Mouse (Mus musculus): ENCODE results near the gene Pigm.

Pigm gene

DNA sequence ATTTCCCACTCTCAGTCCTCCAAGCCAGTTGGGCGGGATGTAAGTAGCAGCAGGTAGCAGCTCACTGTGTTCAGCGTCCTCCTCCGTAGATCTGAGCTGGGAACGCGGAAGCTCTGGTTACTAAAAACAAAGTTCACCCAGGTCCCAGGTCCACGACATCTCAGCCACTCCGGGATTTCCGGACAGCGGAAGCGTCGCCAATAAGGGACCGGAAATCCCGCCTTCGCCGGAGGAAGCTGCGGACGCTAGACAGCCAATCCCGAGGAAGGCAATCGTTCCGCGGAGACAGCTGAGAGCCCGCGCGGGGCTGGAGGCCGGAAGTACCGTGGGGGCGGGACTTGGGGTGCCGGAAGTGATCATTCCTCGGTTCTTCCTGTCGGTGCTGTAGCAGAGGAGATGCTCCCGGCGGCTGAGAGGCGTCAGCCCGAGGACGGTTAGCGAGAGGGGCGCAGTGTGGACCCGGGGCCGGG lies at the start of gene Pigm:
Gene Pigm (plus strand): TSS at position 349 of the 470 bp plus-strand sequence.
- in situ Hi-C loops (cut with MboI; ENCODE audit: low sequenced_read_pairs): no loop called here

- in situ Hi-C loops (cut with MboI; ENCODE audit: low sequenced_read_pairs): no loop called here
These were observed 49.7 kb upstream of the Pigm start for GRCm38 (mm10) chr1:172326684-172327083.

DNA sequence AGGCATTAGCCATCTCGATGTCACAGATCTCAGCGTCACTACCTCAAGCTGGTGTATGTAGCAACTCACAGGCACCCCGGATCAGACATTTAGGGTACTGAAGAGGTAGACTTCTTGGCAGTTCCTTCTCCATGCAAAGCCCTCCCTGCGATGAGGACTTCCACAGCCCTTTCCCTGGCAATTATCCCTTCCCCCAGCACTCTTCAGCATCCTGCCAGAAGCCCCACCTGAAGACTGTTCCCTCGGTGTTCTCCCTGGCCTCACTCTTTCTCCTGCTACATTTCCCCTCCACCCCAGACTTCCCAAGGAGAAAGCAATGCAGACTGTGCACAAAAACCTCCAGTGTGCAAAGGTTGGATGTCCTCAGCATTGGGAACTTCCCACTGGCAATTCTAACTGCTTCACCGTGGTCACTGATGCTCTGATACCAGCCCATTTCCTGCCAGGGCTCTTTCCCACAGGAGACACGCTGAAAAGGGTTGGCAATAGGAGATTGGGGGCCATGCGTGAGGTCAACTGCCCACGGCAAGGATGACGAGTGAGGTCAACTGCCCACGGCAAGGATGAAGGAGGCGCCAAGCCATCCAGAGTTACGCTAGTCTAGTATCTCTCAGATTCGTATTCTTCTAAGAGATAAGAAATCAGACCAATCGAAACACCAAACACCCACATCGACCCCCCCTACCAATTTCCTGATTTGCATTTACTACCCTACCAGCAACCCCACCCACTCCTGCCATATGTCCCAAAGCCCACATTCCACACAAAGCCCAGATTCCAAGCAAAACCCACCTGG lies 48.9 kb upstream of the Pigm start:
- in situ Hi-C loops (cut with MboI; ENCODE audit: low sequenced_read_pairs): no loop called here

GRCm38 (mm10) chr1:172328041-172328440 lies 48.3 kb upstream of the Pigm start:
- in situ Hi-C loops (cut with MboI; ENCODE audit: low sequenced_read_pairs): no loop called here

DNA sequence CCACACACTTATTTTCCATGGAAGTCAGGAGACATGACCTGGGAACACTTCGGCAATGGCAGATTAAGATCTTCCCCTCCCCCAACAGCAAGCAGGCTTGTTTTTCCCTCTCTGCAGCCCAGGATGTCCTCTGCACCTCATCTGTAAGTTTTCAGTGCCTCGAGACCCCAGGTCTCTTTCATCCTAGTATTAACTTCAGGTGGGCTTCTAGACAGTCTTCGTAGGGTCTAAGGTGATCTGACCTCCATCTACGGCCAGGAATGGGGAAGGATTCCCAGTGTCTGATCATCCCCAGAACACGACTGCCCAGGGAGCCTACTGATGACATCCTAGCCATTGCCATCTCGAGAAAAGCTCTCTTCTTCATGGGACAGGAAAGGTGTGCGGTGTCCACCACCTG lies 47.9 kb upstream of the Pigm start:
- in situ Hi-C loops (cut with MboI; ENCODE audit: low sequenced_read_pairs): no loop called here

DNA sequence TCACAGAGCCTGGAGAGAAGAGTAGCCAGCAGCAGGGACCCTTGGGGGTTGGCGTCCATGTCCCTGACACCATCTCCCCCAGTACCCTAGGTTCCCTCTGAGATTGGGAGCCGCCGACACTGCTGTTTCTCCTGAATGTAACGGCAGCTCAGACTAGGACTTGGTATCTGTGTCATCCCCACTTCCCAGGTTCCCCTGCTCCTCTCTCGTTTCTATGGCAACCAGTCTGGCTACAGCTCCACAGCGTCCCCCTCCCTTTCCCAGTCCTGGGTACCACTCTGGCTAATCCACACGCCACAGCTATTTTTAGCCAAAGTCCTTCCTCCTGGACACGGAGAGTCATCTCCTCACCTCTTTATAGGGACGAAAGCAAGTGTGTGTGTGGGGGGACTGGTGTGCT lies 47.2 kb upstream of the Pigm start, which contains the start of gene Kcnj9:
Gene Kcnj9 (minus strand): TSS at position 188 of the 400 bp plus-strand sequence.
- in situ Hi-C loops (cut with MboI; ENCODE audit: low sequenced_read_pairs): no loop called here

DNA sequence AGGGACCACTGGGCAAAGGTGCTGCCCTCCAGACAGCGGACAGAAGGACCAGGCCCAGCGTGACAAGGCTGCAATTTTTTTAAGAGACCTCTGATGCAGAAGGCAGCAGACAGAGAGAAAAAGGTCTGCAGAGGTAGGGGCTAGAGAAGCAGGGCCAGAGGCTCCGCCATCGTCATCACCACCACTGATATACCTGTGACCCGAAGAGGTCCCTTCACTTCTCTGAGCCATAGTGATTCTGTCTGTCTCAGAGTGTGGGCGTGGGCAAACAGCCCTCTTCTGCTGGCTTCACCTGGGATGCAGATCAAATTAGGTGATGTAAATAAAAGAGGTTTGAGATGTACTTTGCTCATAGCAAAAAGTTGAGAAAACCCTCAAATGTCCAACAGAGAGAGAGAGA lies 46.7 kb upstream of the Pigm start:
- in situ Hi-C loops (cut with MboI; ENCODE audit: low sequenced_read_pairs): no loop called here

GRCm38 (mm10) chr1:172331422-172331947 lies 44.9 kb upstream of the Pigm start:
- in situ Hi-C loops (cut with MboI; ENCODE audit: low sequenced_read_pairs): no loop called here

DNA sequence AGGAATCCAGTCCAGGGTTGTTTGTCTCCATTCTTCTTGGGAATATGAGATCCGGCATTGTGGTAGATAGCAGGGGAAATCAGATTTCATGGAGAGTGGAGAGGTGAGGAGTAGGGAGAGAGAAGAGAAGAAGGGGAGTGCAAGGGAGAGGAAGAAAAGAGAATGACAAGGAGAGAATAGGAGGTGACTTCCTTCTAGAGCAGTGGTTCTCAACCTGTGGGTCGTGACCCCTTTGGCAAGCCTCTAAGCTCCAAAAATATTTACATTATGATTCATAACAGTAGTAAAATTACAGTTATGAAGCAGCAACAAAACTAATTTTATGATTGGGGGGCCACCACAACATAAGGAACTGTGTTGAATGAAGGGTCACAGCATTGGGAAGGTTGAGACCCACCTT lies 43.4 kb upstream of the Pigm start:
- in situ Hi-C loops (cut with MboI; ENCODE audit: low sequenced_read_pairs): no loop called here

DNA sequence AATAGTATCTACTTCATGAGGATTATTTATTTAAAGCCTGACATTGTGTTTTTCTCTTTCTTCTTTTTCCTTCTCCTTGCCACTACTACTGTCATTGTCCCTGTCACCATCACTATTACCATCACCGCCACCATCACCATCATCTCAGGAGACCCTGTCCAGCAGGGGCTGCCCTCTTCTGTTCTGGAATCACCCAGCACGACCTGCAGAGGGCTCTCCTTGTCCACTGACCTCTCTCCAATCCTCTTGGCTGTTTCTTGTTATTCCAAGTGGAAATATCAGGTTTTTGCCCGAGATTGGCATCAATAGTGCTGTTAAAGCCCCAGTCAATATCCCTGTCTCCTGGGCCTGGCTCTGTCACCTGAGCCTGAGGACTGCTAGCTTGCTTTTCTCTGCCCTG lies 42.8 kb upstream of the Pigm start:
- in situ Hi-C loops (cut with MboI; ENCODE audit: low sequenced_read_pairs): no loop called here

DNA sequence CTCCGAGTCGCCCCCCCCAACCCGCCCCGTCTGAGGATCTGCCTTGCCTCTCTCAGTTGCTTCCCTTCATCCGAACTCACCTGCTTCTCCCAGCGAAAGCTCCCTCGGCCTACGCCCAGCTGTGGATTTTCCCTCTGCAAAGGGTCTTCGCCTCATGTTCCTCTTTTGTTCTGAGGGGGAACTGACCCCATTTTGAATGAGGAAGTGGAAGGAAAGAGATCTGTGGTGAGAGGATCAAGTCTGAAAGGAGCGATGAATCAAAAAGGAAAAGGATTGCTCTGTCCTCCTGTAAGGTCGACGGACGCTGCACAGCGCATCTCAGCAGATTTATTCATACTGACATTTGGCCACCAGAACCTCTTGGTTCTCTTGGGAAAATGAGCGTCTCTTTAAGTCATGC lies 40.5 kb upstream of the Pigm start:
- in situ Hi-C loops (cut with MboI; ENCODE audit: low sequenced_read_pairs): no loop called here

DNA sequence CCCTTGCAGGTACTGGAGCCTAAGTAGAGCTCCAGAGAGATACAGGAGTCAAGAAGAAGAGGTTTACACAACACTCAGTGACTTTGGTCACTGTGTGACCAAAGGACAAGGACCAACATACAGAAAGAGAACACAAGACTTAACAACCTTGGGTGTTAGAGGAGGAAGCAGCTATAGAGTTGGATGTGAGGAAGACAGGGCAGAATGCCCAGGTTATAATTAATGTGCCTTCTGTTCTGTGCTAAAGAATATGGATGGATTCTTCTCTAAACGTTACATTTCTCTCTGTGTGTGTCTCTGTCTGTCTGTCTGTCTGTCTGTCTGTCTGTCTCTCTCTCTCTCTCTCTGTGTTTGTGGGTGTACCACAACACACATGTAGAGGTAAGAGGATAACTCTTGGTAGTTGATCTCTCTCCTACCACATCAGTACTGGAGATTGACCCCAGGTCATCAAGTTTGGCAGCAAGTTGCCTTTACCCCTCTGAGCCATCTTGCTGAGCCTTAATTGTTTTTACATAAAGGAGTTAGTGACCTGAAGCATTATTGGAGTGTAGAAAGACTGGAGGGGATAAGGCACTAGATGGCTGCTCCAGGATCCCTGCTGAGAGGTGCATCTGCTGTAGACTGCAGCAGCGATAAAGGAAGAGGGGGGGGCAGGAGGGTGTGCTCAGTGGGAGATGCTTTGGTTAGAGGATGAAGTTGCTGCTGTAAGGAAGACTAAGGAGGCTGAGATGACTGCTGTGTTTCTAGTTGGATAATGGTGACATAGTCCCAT lies 38.7 kb upstream of the Pigm start:
- in situ Hi-C loops (cut with MboI; ENCODE audit: low sequenced_read_pairs): no loop called here

- in situ Hi-C loops (cut with MboI; ENCODE audit: low sequenced_read_pairs): no loop called here
These were observed 35.5 kb upstream of the Pigm start, which contains the start of gene Kcnj10 for GRCm38 (mm10) chr1:172340729-172341321. Gene Kcnj10, plus strand, starts transcription at chr1:172341210.

GRCm38 (mm10) chr1:172341386-172341785 lies 35.0 kb upstream of the Pigm start:
- in situ Hi-C loops (cut with MboI; ENCODE audit: low sequenced_read_pairs): no loop called here

DNA sequence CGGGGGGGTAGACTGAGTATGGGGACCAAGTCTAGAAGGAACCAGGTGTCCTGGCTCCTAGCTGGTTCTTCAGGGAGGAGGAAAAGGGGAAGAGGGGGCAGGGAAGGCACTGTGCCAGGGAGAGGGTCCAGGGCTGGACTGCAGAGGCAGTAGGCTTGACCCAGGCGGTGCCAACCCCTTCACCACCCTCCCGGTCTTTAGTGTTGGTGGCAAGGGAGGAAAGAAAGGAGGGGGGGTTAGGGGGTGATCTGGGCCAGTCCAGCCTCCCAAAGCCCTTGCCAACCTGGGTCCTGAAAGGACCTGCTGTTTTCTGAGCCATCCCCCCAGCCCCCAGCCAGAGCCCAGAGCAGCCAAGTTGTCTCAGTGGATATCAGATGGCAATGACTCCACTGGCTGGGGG lies 33.6 kb upstream of the Pigm start:
- in situ Hi-C loops (cut with MboI; ENCODE audit: low sequenced_read_pairs): no loop called here

GRCm38 (mm10) chr1:172343914-172344313 lies 32.4 kb upstream of the Pigm start:
- in situ Hi-C loops (cut with MboI; ENCODE audit: low sequenced_read_pairs): no loop called here

DNA sequence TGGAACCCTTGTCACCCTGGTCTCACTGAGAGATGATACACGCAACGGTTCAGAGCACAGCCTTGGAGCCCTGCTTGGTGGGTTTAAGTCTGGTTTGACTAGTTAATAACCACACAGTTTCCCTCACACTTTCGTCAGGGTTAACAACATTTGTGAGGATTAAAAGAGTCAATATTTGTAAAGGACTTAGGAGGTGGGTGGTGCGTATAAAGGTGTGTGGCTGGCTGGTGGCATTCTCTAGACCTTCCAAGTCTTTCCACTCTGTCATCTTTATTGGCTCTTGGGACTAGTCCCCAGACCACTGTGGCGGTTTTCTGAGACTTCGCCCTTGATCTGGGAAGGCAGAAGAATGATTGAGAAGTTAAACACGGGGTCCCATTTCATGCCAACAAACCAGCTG lies 31.5 kb upstream of the Pigm start:
- in situ Hi-C loops (cut with MboI; ENCODE audit: low sequenced_read_pairs): no loop called here

- in situ Hi-C loops (cut with MboI; ENCODE audit: low sequenced_read_pairs): no loop called here
These were observed 29.6 kb upstream of the Pigm start for GRCm38 (mm10) chr1:172346707-172347106.

DNA sequence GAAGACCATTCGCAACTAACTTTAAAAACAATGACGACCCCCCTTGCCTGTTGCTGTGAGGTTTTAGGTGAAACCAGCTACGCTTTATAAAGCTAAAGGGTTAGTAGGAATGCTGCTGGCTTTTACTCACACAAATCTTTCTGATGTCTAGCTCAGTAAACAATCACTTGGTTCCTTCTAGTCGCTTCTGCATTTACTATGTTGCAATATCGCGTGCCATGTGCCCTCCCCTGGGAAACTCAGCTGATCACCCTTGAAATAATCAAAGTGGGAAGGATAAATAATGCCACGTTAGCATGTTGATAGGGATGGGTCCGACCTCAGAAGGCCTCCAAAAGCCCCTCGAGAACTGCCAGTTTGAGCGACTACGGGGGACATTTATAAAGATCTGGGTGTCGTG lies 29.0 kb upstream of the Pigm start:
- in situ Hi-C loops (cut with MboI; ENCODE audit: low sequenced_read_pairs): no loop called here

DNA sequence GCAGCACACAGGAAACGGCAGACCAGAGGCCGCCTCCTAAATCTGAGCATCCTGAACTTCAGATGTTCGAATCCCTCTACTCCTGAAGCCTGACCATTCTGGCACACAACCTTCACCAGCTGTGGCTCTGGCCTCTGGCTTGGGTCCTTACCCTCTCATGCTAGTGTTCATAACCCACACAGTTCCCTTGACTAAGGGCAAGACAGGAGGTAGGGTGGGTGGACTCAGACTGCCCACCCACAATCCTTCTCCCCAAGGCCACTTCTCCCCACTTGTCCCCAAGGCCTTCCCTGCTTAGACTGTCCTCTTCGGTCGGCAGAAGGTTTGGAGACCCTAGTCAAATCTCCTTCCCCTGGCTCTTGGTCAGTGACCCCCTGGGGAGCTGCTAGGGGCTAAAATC lies 26.8 kb upstream of the Pigm start:
- in situ Hi-C loops (cut with MboI; ENCODE audit: low sequenced_read_pairs): no loop called here
